Mouse (Mus musculus) forebrain, embryonic 15.5 days (tissue): ENCODE data around the gene Yes1. TPM values are rescaled to one million over a fixed set of nuclear protein-coding genes. Genes with fewer than 3 reads are reported as not detected.
A peak's percentile ranks its signal among the peaks of the same experiment; 100 is the strongest.
"Not testable (repeated sequence)": the region's sequence is repeated elsewhere in the genome, so short reads cannot be mapped to it uniquely, and the experiment has no call there.

ENCODE experiments used
- ATAC-seq: fragments of 200-750 bp; cut with Nextera tagmentation; replicated peaks from 2 replicates; pipeline ENCODE4 v1.8.0; 2017; ENCODE audit warnings: mild to moderate bottlenecking, moderate TSS enrichment, moderate library complexity
- H3K27ac ChIP-seq: fragments of 300-500 bp; sonication (generic); replicated peaks from 2 replicates; pipeline ENCODE4 v1.5.1; 2015; ENCODE audit warnings: mild to moderate bottlenecking, inconsistent platforms
- H3K27me3 ChIP-seq: fragments of 300-500 bp; sonication (generic); 2 replicates; pipeline ENCODE4 v1.6.1; 2015; ENCODE audit warnings: inconsistent platforms
- H3K36me3 ChIP-seq: fragments of 300-500 bp; sonication (generic); 2 replicates; pipeline ENCODE4 v1.6.1; 2015; ENCODE audit warnings: mild to moderate bottlenecking, inconsistent platforms
- H3K4me1 ChIP-seq: fragments of 300-500 bp; sonication (generic); 2 replicates; pipeline ENCODE4 v1.6.1; 2015; ENCODE audit warnings: inconsistent platforms
- H3K4me2 ChIP-seq: fragments of 300-500 bp; sonication (generic); replicated peaks from 2 replicates; pipeline ENCODE4 v1.6.1; 2015; ENCODE audit warnings: mild to moderate bottlenecking, inconsistent platforms
- H3K4me3 ChIP-seq: fragments of 300-500 bp; sonication (generic); 2 replicates; pipeline ENCODE4 v1.5.1; 2015; ENCODE audit warnings: mild to moderate bottlenecking, inconsistent platforms
- H3K9ac ChIP-seq: fragments of 300-500 bp; sonication (generic); replicated peaks from 2 replicates; pipeline ENCODE4 v1.6.1; 2015; ENCODE audit warnings: mild to moderate bottlenecking, inconsistent platforms
- H3K9me3 ChIP-seq: fragments of 300-500 bp; sonication (generic); 2 replicates; pipeline ENCODE4 v1.6.1; 2016; ENCODE audit warnings: inconsistent platforms
- WGBS: fragments of 180-500 bp; shearing (Covaris S2); methylation state at CpG from one replicate; pipeline ENCODE4 v1.1.7; 2015; ENCODE audit warnings: mixed read lengths; 5-methylcytosine and 5-hydroxymethylcytosine counted together
- polyA plus RNA-seq: library from polyadenylated mRNA; unstranded; fragments of >200 nt; fragmentation: Nextera tagmentation; extraction: Ambion mirVana; gene quantifications from 2 replicates; pipeline ENCODE4 v1.2.1, GENCODE M21; 2015

The Yes1 gene
- polyA plus RNA-seq, 1 experiment from 2014 or later: 23.3 TPM

GRCm38 (mm10) chr5:32614691-32615090 lies 3.7 kb downstream of the Yes1 start:
- H3K4me2 ChIP-seq: peak overlapping the region; percentile 25; the same call in 1 of the 2 replicates
- peak; percentile 61 for ATAC-seq

GRCm38 (mm10) chr5:32616489-32616888 lies 5.5 kb downstream of the Yes1 start:
- not testable (repeated sequence) for H3K9me3 ChIP-seq, H3K9ac ChIP-seq, H3K36me3 ChIP-seq, H3K4me2 ChIP-seq, H3K27me3 ChIP-seq, H3K4me3 ChIP-seq, ATAC-seq, H3K27ac ChIP-seq
- WGBS: 86% methylated on average over 7 of the region's 7 CpGs
- peaks cover 31% of the 10 kb centered on the region for H3K4me1 ChIP-seq

More at GRCm38 (mm10) chr5:32614691-32615090, 3.7 kb downstream of the Yes1 start:
- 25% methylated on average over 4 of the region's 4 CpGs for WGBS
- no peak overlapping the region for H3K4me3 ChIP-seq
- peak overlapping the region; percentile 84 for H3K27ac ChIP-seq
- H3K9me3 ChIP-seq: no peaks in the 10 kb centered on the region
- H3K4me1 ChIP-seq: peaks cover 34% of the 10 kb centered on the region
- no peak overlapping the region for H3K9ac ChIP-seq
- H3K36me3 ChIP-seq: no peaks in the 10 kb centered on the region
- no peaks in the 10 kb centered on the region for H3K27me3 ChIP-seq

- 87% methylated on average over 1 of the region's 1 CpGs for WGBS
- Histone ChIP-seq H3K4me2 (no peak overlapping the region), H3K27me3 (no peaks in the 10 kb centered on the region), H3K9me3 (no peaks in the 10 kb centered on the region), H3K4me1 (peaks cover 18% of the 10 kb centered on the region), H3K27ac (no peak overlapping the region), H3K9ac (no peak overlapping the region), H3K36me3 (no peaks in the 10 kb centered on the region), H3K4me3 (no peak overlapping the region)
- no peak for ATAC-seq
Measured at GRCm38 (mm10) chr5:32617851-32618250, 6.9 kb downstream of the Yes1 start.

- no peak for ATAC-seq
- H3K36me3 ChIP-seq: no peaks in the 10 kb centered on the region
- H3K4me3 ChIP-seq: no peak overlapping the region
- no peak overlapping the region for H3K9ac ChIP-seq
- H3K4me1 ChIP-seq: no peaks in the 10 kb centered on the region
- no peaks in the 10 kb centered on the region for H3K27me3 ChIP-seq
- no peak overlapping the region for H3K4me2 ChIP-seq
- H3K9me3 ChIP-seq: no peaks in the 10 kb centered on the region
- H3K27ac ChIP-seq: no peak overlapping the region
Measured at GRCm38 (mm10) chr5:32623649-32624048, 12.7 kb downstream of the Yes1 start.

GRCm38 (mm10) chr5:32624777-32625176 lies 13.8 kb downstream of the Yes1 start:
- Histone ChIP-seq H3K4me1 (no peaks in the 10 kb centered on the region), H3K27ac (no peak overlapping the region), H3K36me3 (no peaks in the 10 kb centered on the region), H3K4me3 (no peak overlapping the region), H3K4me2 (no peak overlapping the region), H3K9me3 (no peaks in the 10 kb centered on the region), H3K9ac (no peak overlapping the region), H3K27me3 (no peaks in the 10 kb centered on the region)
- WGBS: 89% methylated on average over 2 of the region's 2 CpGs
- ATAC-seq: no peak

GRCm38 (mm10) chr5:32633185-32633584 lies 22.2 kb downstream of the Yes1 start:
- H3K4me1 ChIP-seq: no peaks in the 10 kb centered on the region
- no peak overlapping the region for H3K27ac ChIP-seq
- no peak overlapping the region for H3K9ac ChIP-seq
- no peak overlapping the region for H3K4me3 ChIP-seq
- H3K27me3 ChIP-seq: no peaks in the 10 kb centered on the region
- no peaks in the 10 kb centered on the region for H3K9me3 ChIP-seq
- no peak overlapping the region for H3K4me2 ChIP-seq
- ATAC-seq: no peak
- no peaks in the 10 kb centered on the region for H3K36me3 ChIP-seq

- Histone ChIP-seq H3K9me3 (no peaks in the 10 kb centered on the region), H3K4me2 (no peak overlapping the region), H3K4me1 (no peaks in the 10 kb centered on the region), H3K9ac (no peak overlapping the region), H3K27me3 (no peaks in the 10 kb centered on the region), H3K4me3 (no peak overlapping the region), H3K27ac (no peak overlapping the region), H3K36me3 (peaks cover 15% of the 10 kb centered on the region; the same call in 1 of the 2 replicates)
- no peak for ATAC-seq
- 51% methylated on average over 1 of the region's 1 CpGs for WGBS
Measured at GRCm38 (mm10) chr5:32657386-32657785, 46.4 kb downstream of the Yes1 start.

- Histone ChIP-seq H3K4me2 (no peak overlapping the region), H3K36me3 (peaks cover 5% of the 10 kb centered on the region), H3K4me1 (no peaks in the 10 kb centered on the region), H3K4me3 (no peak overlapping the region), H3K9ac (no peak overlapping the region), H3K9me3 (no peaks in the 10 kb centered on the region), H3K27me3 (no peaks in the 10 kb centered on the region), H3K27ac (no peak overlapping the region)
- 30% methylated on average over 2 of the region's 2 CpGs for WGBS
- no peak for ATAC-seq
Measured at GRCm38 (mm10) chr5:32682475-32682874, 71.5 kb downstream of the Yes1 start.

GRCm38 (mm10) chr5:32693411-32693810 lies 82.4 kb downstream of the Yes1 start:
- Histone ChIP-seq H3K4me3 (no peak overlapping the region), H3K4me1 (no peaks in the 10 kb centered on the region), H3K27ac (no peak overlapping the region), H3K9ac (no peak overlapping the region), H3K4me2 (no peak overlapping the region), H3K36me3 (no peaks in the 10 kb centered on the region), H3K27me3 (no peaks in the 10 kb centered on the region), H3K9me3 (no peaks in the 10 kb centered on the region)
- WGBS: 63% methylated on average over 2 of the region's 2 CpGs
- ATAC-seq: no peak

- H3K9ac ChIP-seq: no peak overlapping the region
- ATAC-seq: no peak
- no peaks in the 10 kb centered on the region for H3K27me3 ChIP-seq
- no peak overlapping the region for H3K4me3 ChIP-seq
- H3K36me3 ChIP-seq: no peaks in the 10 kb centered on the region
- WGBS: 75% methylated on average over 5 of the region's 5 CpGs
- no peaks in the 10 kb centered on the region for H3K9me3 ChIP-seq
- H3K4me1 ChIP-seq: no peaks in the 10 kb centered on the region
- H3K27ac ChIP-seq: no peak overlapping the region
- H3K4me2 ChIP-seq: no peak overlapping the region
Measured at GRCm38 (mm10) chr5:32697208-32697867, 86.4 kb downstream of the Yes1 start.

GRCm38 (mm10) chr5:32706226-32706780 lies 95.3 kb downstream of the Yes1 start:
- 85% methylated on average over 2 of the region's 2 CpGs for WGBS
- no peak overlapping the region for H3K4me2 ChIP-seq
- no peaks in the 10 kb centered on the region for H3K36me3 ChIP-seq
- no peaks in the 10 kb centered on the region for H3K4me1 ChIP-seq
- no peak overlapping the region for H3K27ac ChIP-seq
- no peaks in the 10 kb centered on the region for H3K27me3 ChIP-seq
- no peaks in the 10 kb centered on the region for H3K9me3 ChIP-seq
- ATAC-seq: no peak
- H3K9ac ChIP-seq: no peak overlapping the region
- H3K4me3 ChIP-seq: no peak overlapping the region

GRCm38 (mm10) chr5:32711485-32711884 lies 100.5 kb downstream of the Yes1 start:
- Histone ChIP-seq H3K27me3 (no peaks in the 10 kb centered on the region), H3K9me3 (no peaks in the 10 kb centered on the region), H3K36me3 (no peaks in the 10 kb centered on the region), H3K4me3 (no peak overlapping the region), H3K4me2 (no peak overlapping the region), H3K4me1 (peaks cover 13% of the 10 kb centered on the region), H3K27ac (no peak overlapping the region), H3K9ac (no peak overlapping the region)
- ATAC-seq: no peak
- WGBS: 65% methylated on average over 5 of the region's 5 CpGs
